ENCODE assay signal across 8 mouse cellular contexts in the genomic region with DNA sequence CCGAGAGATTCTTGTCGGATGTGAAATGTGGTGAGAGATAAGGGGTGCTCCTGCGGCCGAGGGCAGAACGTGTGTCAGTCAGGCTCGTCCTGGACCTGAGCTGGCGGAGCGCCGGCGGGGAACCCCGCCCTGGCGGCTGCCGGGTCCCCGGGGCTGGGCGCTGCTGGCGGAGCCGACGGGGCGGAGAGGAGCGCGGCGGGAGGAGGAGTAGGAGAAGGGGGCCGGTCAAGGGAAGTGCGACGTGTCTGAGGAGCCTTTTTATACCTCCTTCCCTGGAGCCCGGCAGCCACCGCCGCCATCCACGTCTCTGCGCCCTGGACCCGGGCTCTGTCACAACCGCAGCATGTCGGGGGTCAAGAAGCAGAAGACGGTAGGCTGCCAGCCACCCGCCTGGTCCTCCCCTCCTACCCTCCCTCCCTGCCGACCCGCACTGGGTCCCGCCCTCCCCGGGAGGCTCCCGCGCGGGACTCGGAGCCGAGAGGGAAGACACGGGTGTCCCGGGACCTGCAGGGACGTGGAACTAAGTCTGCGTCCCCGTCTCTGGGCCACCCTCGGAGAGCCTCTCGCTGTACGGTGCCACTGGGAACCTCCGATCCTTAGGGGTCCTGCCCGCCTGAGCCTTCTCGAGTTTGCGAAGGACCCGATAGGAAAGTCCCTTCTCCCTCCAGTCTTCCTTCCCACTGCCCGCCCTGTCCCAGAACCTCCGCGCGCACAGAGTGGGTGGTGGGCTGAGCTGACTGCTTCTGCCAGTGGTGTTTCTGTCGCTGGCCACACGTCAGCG. TPM values are rescaled to one million over a fixed set of nuclear protein-coding genes. Genes with fewer than 3 reads are reported as not detected.
DNase-seq lines count a peak whose midpoint lies in the region; ATAC-seq and TF ChIP-seq lines count a peak whose summit lies in the region.

Papss2 (plus strand) TSS at position 285 of the 781 bp plus-strand sequence.

- no peaks in the 10 kb centered on the region for H3K27me3 ChIP-seq in MEL (ENCODE audit: control insufficient read depth in 1 of 2, insufficient read depth in 2 of 2, low read length in 2 of 2)
- H3K27me3 ChIP-seq in hindbrain, embryonic 12.5 days = peaks cover 39% of the 10 kb centered on the region

- H3K9me3 ChIP-seq in MEL (replicated peaks; ENCODE audit: insufficient read depth, low read length) = no peaks in the 10 kb centered on the region
- H3K9me3 ChIP-seq in hindbrain, embryonic 12.5 days (replicated peaks) = no peaks in the 10 kb centered on the region

- H3K27ac ChIP-seq in MEL (ENCODE audit: control insufficient read depth, low read depth, low read length) = no peak within 1 kb of the TSS
- no peak within 1 kb of the TSS for H3K27ac ChIP-seq in bone marrow macrophage, adult 2 months (ENCODE audit: insufficient read depth, low read depth, low read length)
- no peak within 1 kb of the TSS for H3K27ac ChIP-seq in hindbrain, embryonic 12.5 days

- H3K4me1 ChIP-seq in MEL (ENCODE audit: control insufficient read depth in 1 of 2, insufficient read depth in 2 of 2, low read length in 2 of 2) = peaks cover 0 to 3% of the 10 kb centered on the region in 2 experiments; a peak in 1 of 4 replicates
- H3K4me1 ChIP-seq in bone marrow macrophage, adult 2 months (ENCODE audit: control insufficient read depth, insufficient read depth, low read length) = 0 out of 2 replicates have a peak, but pooled peaks cover 2% of the 10 kb centered on the region
- peaks cover 4% of the 10 kb centered on the region; the same call in 1 of the 2 replicates for H3K4me1 ChIP-seq in hindbrain, embryonic 12.5 days

- peak; percentile 76 for ATAC-seq in hindbrain, embryonic 12.5 days (ENCODE audit: low FRiP score)
- peak; percentile 73 for ATAC-seq in megakaryocyte progenitor cell, adult 5-6 weeks (replicated peaks; ENCODE audit: poor library complexity)

- 2% methylated on average over 57 of the region's 64 CpGs for WGBS in hindbrain, embryonic 12.5 days

- H3K79me2 ChIP-seq in MEL (ENCODE audit: control insufficient read depth, insufficient read depth, low read length, poor library complexity) = no peaks in the 10 kb centered on the region; the same call in 1 of the 2 replicates

- no peak for TF ChIP-seq EP300 in MEL (IDR thresholded peaks at IDR 0.05; ENCODE audit: low read depth in 1 of 2, low read length in 2 of 2)

- no peak for TF ChIP-seq RAD21 in MEL (IDR thresholded peaks at IDR 0.05; ENCODE audit: low read depth, low read length)

- peak within 1 kb of the TSS; percentile 72 for H3K4me2 ChIP-seq in hindbrain, embryonic 12.5 days (replicated peaks)

- intact Hi-C loops in left cerebral cortex, postnatal 36 days (cut with DNase I) = no loop called here

- H3K9ac ChIP-seq in MEL (ENCODE audit: control insufficient read depth, low read depth, low read length, poor library complexity, severe bottlenecking) = peak within 1 kb of the TSS; percentile 78
- H3K9ac ChIP-seq in hindbrain, embryonic 12.5 days = peak within 1 kb of the TSS; percentile 53

- no peak for TF ChIP-seq CTCF in MEL (IDR thresholded peaks at IDR 0.05 in 2 of 3, conservative IDR thresholded peaks at IDR 0.05 in 1 of 3; ENCODE audit: control insufficient read depth in 1 of 3, insufficient read depth in 1 of 3, low read depth in 2 of 3, low read length in 3 of 3, poor library complexity in 1 of 3, severe bottlenecking in 1 of 3)
- no peak for TF ChIP-seq CTCF in bone marrow macrophage, adult 2 months (IDR thresholded peaks at IDR 0.05; ENCODE audit: low read depth, low read length)

- TF ChIP-seq POLR2A in MEL (IDR thresholded peaks at IDR 0.05; ENCODE audit: control insufficient read depth in 1 of 2, insufficient read depth in 1 of 2, low read depth in 1 of 2, low read length in 2 of 2, poor library complexity in 1 of 2) = 0 out of 4 replicates have a peak, but pooled peaks of 1 of the 2 experiments have one; percentile 27
- TF ChIP-seq POLR2A in bone marrow macrophage, adult 2 months (IDR thresholded peaks at IDR 0.05; ENCODE audit: borderline replicate concordance, low read depth, low read length) = no peak

- H3K36me3 ChIP-seq in MEL (ENCODE audit: control insufficient read depth in 1 of 2, insufficient read depth in 2 of 2, low read length in 2 of 2) = peaks cover 0 to 5% of the 10 kb centered on the region in 2 experiments; a peak in 2 of 4 replicates
- H3K36me3 ChIP-seq in hindbrain, embryonic 12.5 days = no peaks in the 10 kb centered on the region

- peak within 1 kb of the TSS; percentile 73 to 76 for H3K4me3 ChIP-seq in MEL (ENCODE audit: control insufficient read depth in 1 of 2, insufficient read depth in 1 of 2, low read depth in 2 of 2, low read length in 2 of 2)
- H3K4me3 ChIP-seq in bone marrow macrophage, adult 2 months (ENCODE audit: insufficient read depth, low read length) = peak within 1 kb of the TSS; percentile 77
- H3K4me3 ChIP-seq in hindbrain, embryonic 12.5 days = peak within 1 kb of the TSS; percentile 44

- peak; percentile 60 for DNase-seq in MEL (ENCODE audit: low read depth, low spot score)
- peak; percentile 69 for DNase-seq in gastrocnemius, adult 18-20 months (ENCODE audit: low spot score)
- DNase-seq in left cerebral cortex, postnatal 36 days (ENCODE audit: low spot score in 2 of 2) = peak; percentile 11 to 18
- peak; percentile 19 for DNase-seq in right cerebral cortex, postnatal 25 days
- DNase-seq in urinary bladder, postnatal 36 days (ENCODE audit: low spot score in 2 of 2) = peak; percentile 50 to 73

TF ChIP-seq in MEL, 35 proteins besides CTCF, POLR2A, EP300 and RAD21:
- TF ChIP-seq UBTF (IDR thresholded peaks at IDR 0.05; ENCODE audit: borderline replicate concordance, insufficient read depth, low read depth, low read length) = peak; percentile 92
- TF ChIP-seq RCOR1 (IDR thresholded peaks at IDR 0.05; ENCODE audit: low read depth, low read length) = no peak
- no peak for TF ChIP-seq NELFE (IDR thresholded peaks at IDR 0.05; ENCODE audit: low read depth, low read length)
- TF ChIP-seq MXI1 (IDR thresholded peaks at IDR 0.05; ENCODE audit: low read depth, low read length) = no peak
- TF ChIP-seq CHD1 (IDR thresholded peaks at IDR 0.05; ENCODE audit: low read depth, low read length) = no peak
- no peak for TF ChIP-seq GABPA (IDR thresholded peaks at IDR 0.05; ENCODE audit: low read depth, low read length)
- TF ChIP-seq TCF12 (IDR thresholded peaks at IDR 0.05; ENCODE audit: low read depth, low read length) = 0 out of 2 replicates have a peak, but pooled peaks have one; percentile 12

RNA-seq across cellular contexts. Expression of gene Papss2, which starts in this region (rescaled TPM):
- total RNA-seq in MEL (2012; rRNA removed) = 1.5 and 1.7 TPM in 2 replicates
- 1 to 10 TPM in 1 of 2 experiments, not detected in 1; 2.6 TPM for polyA plus RNA-seq in MEL (2012; ENCODE audit: insufficient read depth in 1 of 2, insufficient read length in 2 of 2, low read depth in 1 of 2, low replicate concordance in 2 of 2, missing spikeins in 1 of 2)
- polyA plus RNA-seq in bone marrow macrophage, adult 2 months (2012; ENCODE audit: insufficient read depth, insufficient read length, missing spikeins) = 2.2 and 3.2 TPM in 2 replicates
- 1 to 10 TPM; 3.7 to 4.4 TPM for total RNA-seq in gastrocnemius, adult 18-20 months (2021)
- 5.7 and 12.4 TPM in 2 replicates for polyA plus RNA-seq in hindbrain, embryonic 12.5 days (2016; fragmentation: Nextera tagmentation; extraction: Ambion mirVana)
- total RNA-seq in left cerebral cortex, postnatal 36 days (2021) = 1 to 10 TPM; 7.7 to 8.0 TPM
- 48.6 and 61.3 TPM in 2 replicates for total RNA-seq in megakaryocyte progenitor cell, adult 5-6 weeks (2015)
- total RNA-seq in megakaryocyte progenitor cell, adult 5-6 weeks (2017) = 24.0 and 24.2 TPM in 2 replicates

Comparison
In these comparisons a context has a peak if more than half of its experiments do, and no peak if none do; other contexts are left out.
1. DNase-seq: peak in every context shown above with its lines; median percentile 69 in gastrocnemius, adult 18-20 months; 62 in urinary bladder, postnatal 36 days; 60 in MEL; 19 in right cerebral cortex, postnatal 25 days; 14 in left cerebral cortex, postnatal 36 days.